Mouse (Mus musculus): ENCODE data around the gene Akt2. TPM values are rescaled to one million over a fixed set of nuclear protein-coding genes. Genes with fewer than 3 reads are reported as not detected.
A peak's percentile ranks its signal among the peaks of the same experiment; 100 is the strongest.

Akt2 gene
- total and polyA plus RNA-seq, 3 experiments: 73.5 to 127 TPM; not detected in 1

DNA sequence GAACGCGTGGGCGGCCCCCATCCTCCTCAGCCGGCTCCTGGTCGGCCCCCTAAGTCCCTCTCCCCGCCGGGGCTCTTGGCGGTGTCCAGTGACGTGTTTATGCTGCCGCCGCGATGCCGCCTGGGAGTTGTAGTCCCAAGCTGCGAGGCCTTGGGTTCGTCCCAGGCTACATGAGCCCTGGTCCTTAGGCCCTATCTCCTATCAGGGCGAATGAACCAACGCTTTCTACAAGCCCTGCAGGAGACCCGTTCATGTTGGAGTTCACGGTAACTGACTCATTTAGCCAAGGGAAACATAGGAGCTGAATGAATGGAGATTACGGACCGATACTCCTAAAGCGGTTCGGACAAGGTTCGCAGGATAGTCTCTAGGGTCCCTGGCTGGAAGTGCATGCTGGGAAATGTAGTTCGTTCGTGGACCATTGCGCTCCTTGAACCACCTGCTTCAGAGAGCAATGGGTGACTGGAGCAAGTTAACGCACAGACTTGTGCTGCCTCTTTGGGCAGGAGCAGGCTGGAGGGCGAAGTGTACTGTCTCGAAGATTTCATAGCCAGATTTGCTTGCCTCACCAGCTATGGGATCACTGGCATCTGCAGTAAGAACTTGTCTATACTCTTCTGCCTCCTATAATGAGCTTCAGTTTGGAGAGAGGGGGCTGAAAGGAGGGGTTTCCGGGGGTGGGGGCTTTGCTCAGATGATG lies 83.3 kb downstream of the Akt2 start, which contains the start of gene Map3k10:
Gene Map3k10 (minus strand): TSS at position 77 of the 700 bp plus-strand sequence.
- peak within 1 kb of the TSS; percentile 99 for H3K9ac ChIP-seq (ENCODE audit: control insufficient read depth, low read depth, low read length, poor library complexity, severe bottlenecking)
- H3K4me1 ChIP-seq (ENCODE audit: control insufficient read depth in 1 of 2, insufficient read depth in 2 of 2, low read length in 2 of 2): peaks cover 2 to 21% of the 10 kb centered on the region in 2 experiments; a peak in 3 of 4 replicates
- peak within 1 kb of the TSS; percentile 71 to 99 for H3K4me3 ChIP-seq (ENCODE audit: control insufficient read depth in 1 of 2, insufficient read depth in 1 of 2, low read depth in 2 of 2, low read length in 2 of 2)
- H3K9me3 ChIP-seq (replicated peaks; ENCODE audit: insufficient read depth, low read length): no peaks in the 10 kb centered on the region
- peak; percentile 97 for DNase-seq (ENCODE audit: low read depth, low spot score)
- peaks cover 0 to 13% of the 10 kb centered on the region in 2 experiments; a peak in 2 of 4 replicates for H3K36me3 ChIP-seq (ENCODE audit: control insufficient read depth in 1 of 2, insufficient read depth in 2 of 2, low read length in 2 of 2)
- no peaks in the 10 kb centered on the region for H3K27me3 ChIP-seq (ENCODE audit: control insufficient read depth in 1 of 2, insufficient read depth in 2 of 2, low read length in 2 of 2)
- H3K79me2 ChIP-seq (ENCODE audit: control insufficient read depth, insufficient read depth, low read length, poor library complexity): peaks cover 10% of the 10 kb centered on the region
- H3K27ac ChIP-seq (ENCODE audit: control insufficient read depth, low read depth, low read length): peak within 1 kb of the TSS; percentile 100
- no peak for TF ChIP-seq TAL1 (IDR thresholded peaks at IDR 0.05; ENCODE audit: low read length)
- 0 out of 2 replicates have a peak, but pooled peaks have one; percentile 57 for TF ChIP-seq POLR2AphosphoS5 (IDR thresholded peaks at IDR 0.05; ENCODE audit: borderline replicate concordance, low read depth, low read length)
- TF ChIP-seq MYB (IDR thresholded peaks at IDR 0.05; ENCODE audit: low read depth, low read length): no peak
- TF ChIP-seq MAZ (IDR thresholded peaks at IDR 0.05; ENCODE audit: low read depth, low read length): peak; percentile 94
- TF ChIP-seq ZNF384 (IDR thresholded peaks at IDR 0.05; ENCODE audit: low read depth, low read length): no peak
- no peak for TF ChIP-seq RAD21 (IDR thresholded peaks at IDR 0.05; ENCODE audit: low read depth, low read length)
- peak; percentile 39; the same call in 1 of the 2 replicates for TF ChIP-seq ELF1 (IDR thresholded peaks at IDR 0.05; ENCODE audit: low read depth, low read length)
- no peak for TF ChIP-seq EP300 (IDR thresholded peaks at IDR 0.05; ENCODE audit: low read depth in 1 of 2, low read length in 2 of 2)
- TF ChIP-seq ZKSCAN1 (IDR thresholded peaks at IDR 0.05; ENCODE audit: low read depth, low read length): 0 out of 2 replicates have a peak, but pooled peaks have one; percentile 20
- TF ChIP-seq POLR2A (IDR thresholded peaks at IDR 0.05; ENCODE audit: control insufficient read depth in 1 of 2, insufficient read depth in 1 of 2, low read depth in 1 of 2, low read length in 2 of 2, poor library complexity in 1 of 2): peak; percentile 63 to 71; a peak in 3 of 4 replicates
- TF ChIP-seq GATA1 (IDR thresholded peaks at IDR 0.05; ENCODE audit: low read depth, low read length): no peak
- TF ChIP-seq NRF1 (IDR thresholded peaks at IDR 0.05; ENCODE audit: insufficient read depth, low read depth, low read length, poor library complexity, severe bottlenecking): peak; percentile 4; the same call in 1 of the 2 replicates
- TF ChIP-seq MAFK (IDR thresholded peaks at IDR 0.05; ENCODE audit: borderline replicate concordance, low read depth, low read length): no peak
- 0 out of 2 replicates have a peak, but pooled peaks have one; percentile 26 for TF ChIP-seq USF1 (IDR thresholded peaks at IDR 0.05; ENCODE audit: low read depth, low read length)
- TF ChIP-seq GABPA (IDR thresholded peaks at IDR 0.05; ENCODE audit: low read depth, low read length): no peak
- TF ChIP-seq TCF12 (IDR thresholded peaks at IDR 0.05; ENCODE audit: low read depth, low read length): no peak; the same call in 1 of the 2 replicates
- TF ChIP-seq NELFE (IDR thresholded peaks at IDR 0.05; ENCODE audit: low read depth, low read length): peak; percentile 56
- 0 out of 2 replicates have a peak, but pooled peaks have one; percentile 67 for TF ChIP-seq POLR2AphosphoS2 (IDR thresholded peaks at IDR 0.05; ENCODE audit: low read length)
- TF ChIP-seq TBP (IDR thresholded peaks at IDR 0.05; ENCODE audit: low read depth, low read length): peak; percentile 49; the same call in 1 of the 2 replicates
- 0 out of 2 replicates have a peak, but pooled peaks have one; percentile 0 for TF ChIP-seq BHLHE40 (IDR thresholded peaks at IDR 0.05; ENCODE audit: borderline replicate concordance, low read depth, low read length)
- TF ChIP-seq CHD1 (IDR thresholded peaks at IDR 0.05; ENCODE audit: low read depth, low read length): peak; percentile 83
- no peak for TF ChIP-seq JUND (IDR thresholded peaks at IDR 0.05; ENCODE audit: low read depth, low read length)
- TF ChIP-seq ZMIZ1 (IDR thresholded peaks at IDR 0.05; ENCODE audit: low read depth, low read length): 0 out of 2 replicates have a peak, but pooled peaks have one; percentile 44
- TF ChIP-seq MAX (IDR thresholded peaks at IDR 0.05; ENCODE audit: low read length): peak; percentile 80
- TF ChIP-seq HCFC1 (IDR thresholded peaks at IDR 0.05; ENCODE audit: low read depth, low read length): peak; percentile 94
- peak; percentile 80 for TF ChIP-seq MYC (IDR thresholded peaks at IDR 0.05; ENCODE audit: low read depth, low read length)
- TF ChIP-seq KAT2A (conservative IDR thresholded peaks at IDR 0.05; ENCODE audit: low read depth, low read length): peak; percentile 84
- no peak for TF ChIP-seq UBTF (IDR thresholded peaks at IDR 0.05; ENCODE audit: borderline replicate concordance, insufficient read depth, low read depth, low read length)
- TF ChIP-seq USF2 (IDR thresholded peaks at IDR 0.05; ENCODE audit: borderline replicate concordance in 1 of 2, insufficient read depth in 1 of 2, low read depth in 1 of 2, low read length in 2 of 2): no peak
- peak; percentile 91 for TF ChIP-seq SIN3A (IDR thresholded peaks at IDR 0.05; ENCODE audit: low read length)
- no peak for TF ChIP-seq MEF2A (IDR thresholded peaks at IDR 0.05; ENCODE audit: extremely low read depth, insufficient replicate concordance, low read depth, low read length, poor library complexity, severe bottlenecking)
- TF ChIP-seq RCOR1 (IDR thresholded peaks at IDR 0.05; ENCODE audit: low read depth, low read length): no peak
- TF ChIP-seq CHD2 (IDR thresholded peaks at IDR 0.05; ENCODE audit: low read length): no peak; the same call in 1 of the 2 replicates
- no peak for TF ChIP-seq E2F4 (IDR thresholded peaks at IDR 0.05; ENCODE audit: borderline replicate concordance, low read depth, low read length)
- no peak for TF ChIP-seq SMC3 (IDR thresholded peaks at IDR 0.05; ENCODE audit: low read depth, low read length)
